Mouse (Mus musculus): Measurements from ENCODE around the gene Med15. TPM values are rescaled to one million over a fixed set of nuclear protein-coding genes. Genes with fewer than 3 reads are reported as not detected.

The Med15 gene
- polyA plus RNA-seq, 1 experiment from 2014 or later = 29.4 TPM

- DNase-seq (ENCODE audit: low spot score, missing footprints) (peak; percentile 70), ATAC-seq (ENCODE audit: low FRiP score) (no peak)
- Histone ChIP-seq H3K4me2 (no peak overlapping the region), H3K4me1 (ENCODE audit: control insufficient read depth, insufficient read depth, low read length) (no peaks in the 10 kb centered on the region), H3K27ac (ENCODE audit: low read depth, low read length) (no peak overlapping the region), H3K27me3 (ENCODE audit: control insufficient read depth, insufficient read depth, low read length) (no peaks in the 10 kb centered on the region), H3K4me3 (ENCODE audit: low read depth, low read length) (no peak overlapping the region), H3K9ac (ENCODE audit: low read length) (no peak overlapping the region), H3K36me3 (ENCODE audit: control insufficient read depth, insufficient read depth, low read length) (peaks cover 21% of the 10 kb centered on the region), H3K9me3 (ENCODE audit: control insufficient read depth, low read length) (no peaks in the 10 kb centered on the region)
- WGBS = 94% methylated on average over 6 of the region's 6 CpGs
These were observed 92.7 kb downstream of the Med15 start for GRCm38 (mm10) chr16:17639951-17640350.

DNA sequence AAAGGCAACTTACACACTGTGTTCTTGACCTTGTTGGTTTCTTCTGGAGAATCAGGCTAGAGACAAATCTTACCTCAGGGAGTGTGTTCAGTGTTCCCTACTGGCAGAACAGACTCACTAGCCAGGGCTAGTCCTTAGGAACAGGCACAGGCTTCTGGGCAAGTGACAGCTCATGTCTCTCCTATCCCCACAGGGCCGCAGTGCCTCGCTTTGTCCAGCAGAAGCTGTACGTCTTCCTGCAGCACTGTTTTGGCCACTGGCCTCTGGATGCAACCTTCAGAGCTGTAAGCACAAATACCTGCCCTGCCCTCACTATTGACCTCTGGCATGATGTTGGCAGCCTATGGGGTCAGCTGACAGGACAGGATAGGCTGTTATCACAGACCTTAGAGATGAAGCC is 93.6 kb downstream of the Med15 start:
- Histone ChIP-seq H3K27ac (ENCODE audit: low read depth, low read length) (no peak overlapping the region), H3K4me3 (ENCODE audit: low read depth, low read length) (no peak overlapping the region), H3K4me2 (no peak overlapping the region), H3K9me3 (ENCODE audit: control insufficient read depth, low read length) (no peaks in the 10 kb centered on the region), H3K9ac (ENCODE audit: low read length) (no peak overlapping the region), H3K27me3 (ENCODE audit: control insufficient read depth, insufficient read depth, low read length) (no peaks in the 10 kb centered on the region), H3K4me1 (ENCODE audit: control insufficient read depth, insufficient read depth, low read length) (no peaks in the 10 kb centered on the region), H3K36me3 (ENCODE audit: control insufficient read depth, insufficient read depth, low read length) (peaks cover 21% of the 10 kb centered on the region)
- peak; percentile 68 for DNase-seq (ENCODE audit: low spot score, missing footprints)
- 92% methylated on average over 3 of the region's 3 CpGs for WGBS
- no peak for ATAC-seq (ENCODE audit: low FRiP score)

DNA sequence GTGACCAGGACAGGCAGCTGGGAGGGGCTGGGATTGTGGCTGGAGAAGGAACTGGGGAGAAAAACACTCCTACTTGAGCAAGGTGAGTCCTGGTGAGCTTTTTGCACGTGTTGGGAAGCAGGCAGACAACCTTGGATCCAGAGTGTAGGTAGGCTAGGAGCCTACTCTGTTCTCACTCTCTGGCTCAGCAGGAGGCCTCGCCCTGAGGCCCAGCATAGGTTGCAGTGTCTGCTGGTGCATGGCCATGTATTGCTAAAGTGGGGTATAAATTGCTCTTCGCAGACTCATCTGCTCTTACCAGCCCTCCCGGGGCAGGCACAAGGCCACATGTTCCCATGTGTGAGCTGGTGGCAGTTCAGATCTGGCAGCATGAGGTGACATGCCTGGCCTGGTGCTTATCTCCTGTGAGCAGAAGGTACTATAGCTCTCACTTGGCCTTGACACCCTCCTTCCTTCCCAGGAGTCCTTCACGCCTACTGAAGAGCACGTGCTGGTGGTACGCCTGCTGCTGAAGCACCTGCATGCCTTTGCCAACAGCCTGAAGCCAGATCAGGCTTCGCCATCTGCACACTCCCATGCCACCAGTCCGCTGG is 94.6 kb downstream of the Med15 start:
- no peaks in the 10 kb centered on the region for H3K9me3 ChIP-seq (ENCODE audit: control insufficient read depth, low read length)
- WGBS = 96% methylated on average over 9 of the region's 9 CpGs
- H3K27me3 ChIP-seq (ENCODE audit: control insufficient read depth, insufficient read depth, low read length) = no peaks in the 10 kb centered on the region
- ATAC-seq (ENCODE audit: low FRiP score) (no peak), DNase-seq (ENCODE audit: low spot score, missing footprints) (peak; percentile 39)
- H3K4me2 ChIP-seq = no peak overlapping the region
- H3K4me3 ChIP-seq (ENCODE audit: low read depth, low read length) = no peak overlapping the region
- H3K9ac ChIP-seq (ENCODE audit: low read length) = no peak overlapping the region
- no peak overlapping the region for H3K27ac ChIP-seq (ENCODE audit: low read depth, low read length)
- no peaks in the 10 kb centered on the region for H3K4me1 ChIP-seq (ENCODE audit: control insufficient read depth, insufficient read depth, low read length)
- peaks cover 21% of the 10 kb centered on the region for H3K36me3 ChIP-seq (ENCODE audit: control insufficient read depth, insufficient read depth, low read length)

DNA sequence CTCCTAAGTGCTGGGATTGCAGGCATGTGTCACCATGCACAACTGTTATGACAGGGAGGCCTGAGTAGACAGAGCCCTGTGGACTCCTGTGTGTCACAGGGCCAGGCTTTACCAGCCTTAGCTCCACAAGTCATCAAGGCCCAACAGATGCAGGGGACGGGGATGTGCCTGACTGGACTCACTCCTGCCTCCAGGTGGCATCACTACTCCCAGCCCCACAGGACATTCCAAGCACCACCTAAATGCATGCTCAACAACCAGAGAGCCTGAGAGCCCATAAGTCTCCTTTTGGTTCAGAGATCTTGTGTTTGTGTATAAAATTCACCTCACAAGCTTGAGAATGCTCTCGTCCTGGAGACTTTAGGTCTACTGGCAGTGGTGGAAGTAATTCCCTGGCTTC is 95.1 kb downstream of the Med15 start:
- Histone ChIP-seq H3K9me3 (ENCODE audit: control insufficient read depth, low read length) (no peaks in the 10 kb centered on the region), H3K27ac (ENCODE audit: low read depth, low read length) (no peak overlapping the region), H3K4me1 (ENCODE audit: control insufficient read depth, insufficient read depth, low read length) (no peaks in the 10 kb centered on the region), H3K27me3 (ENCODE audit: control insufficient read depth, insufficient read depth, low read length) (no peaks in the 10 kb centered on the region), H3K4me3 (ENCODE audit: low read depth, low read length) (no peak overlapping the region), H3K9ac (ENCODE audit: low read length) (no peak overlapping the region), H3K36me3 (ENCODE audit: control insufficient read depth, insufficient read depth, low read length) (peaks cover 19% of the 10 kb centered on the region), H3K4me2 (no peak overlapping the region)
- DNase-seq (ENCODE audit: low spot score, missing footprints) (no peak), ATAC-seq (ENCODE audit: low FRiP score) (no peak)
- 90% methylated on average over 2 of the region's 2 CpGs for WGBS

GRCm38 (mm10) chr16:17636904-17637303 is 95.8 kb downstream of the Med15 start:
- no peaks in the 10 kb centered on the region for H3K27me3 ChIP-seq (ENCODE audit: control insufficient read depth, insufficient read depth, low read length)
- H3K36me3 ChIP-seq (ENCODE audit: control insufficient read depth, insufficient read depth, low read length) = peaks cover 17% of the 10 kb centered on the region
- WGBS = 91% methylated on average over 2 of the region's 2 CpGs
- H3K4me2 ChIP-seq = no peak overlapping the region
- no peak overlapping the region for H3K4me3 ChIP-seq (ENCODE audit: low read depth, low read length)
- H3K4me1 ChIP-seq (ENCODE audit: control insufficient read depth, insufficient read depth, low read length) = no peaks in the 10 kb centered on the region
- H3K9ac ChIP-seq (ENCODE audit: low read length) = no peak overlapping the region
- no peaks in the 10 kb centered on the region for H3K9me3 ChIP-seq (ENCODE audit: control insufficient read depth, low read length)
- ATAC-seq (ENCODE audit: low FRiP score) (no peak), DNase-seq (ENCODE audit: low spot score, missing footprints) (no peak)
- H3K27ac ChIP-seq (ENCODE audit: low read depth, low read length) = no peak overlapping the region

- H3K4me3 ChIP-seq (ENCODE audit: low read depth, low read length) = no peak overlapping the region
- no peaks in the 10 kb centered on the region for H3K27me3 ChIP-seq (ENCODE audit: control insufficient read depth, insufficient read depth, low read length)
- H3K27ac ChIP-seq (ENCODE audit: low read depth, low read length) = no peak overlapping the region
- H3K9me3 ChIP-seq (ENCODE audit: control insufficient read depth, low read length) = no peaks in the 10 kb centered on the region
- ATAC-seq (ENCODE audit: low FRiP score) (no peak; the same call in 1 of the 2 replicates), DNase-seq (ENCODE audit: low spot score, missing footprints) (peak; percentile 78)
- H3K36me3 ChIP-seq (ENCODE audit: control insufficient read depth, insufficient read depth, low read length) = peaks cover 12% of the 10 kb centered on the region
- H3K9ac ChIP-seq (ENCODE audit: low read length) = no peak overlapping the region
- no peak overlapping the region for H3K4me2 ChIP-seq
- WGBS = 78% methylated on average over 8 of the region's 8 CpGs
- H3K4me1 ChIP-seq (ENCODE audit: control insufficient read depth, insufficient read depth, low read length) = no peaks in the 10 kb centered on the region
These were observed 99.1 kb downstream of the Med15 start for GRCm38 (mm10) chr16:17633481-17634181.

DNA sequence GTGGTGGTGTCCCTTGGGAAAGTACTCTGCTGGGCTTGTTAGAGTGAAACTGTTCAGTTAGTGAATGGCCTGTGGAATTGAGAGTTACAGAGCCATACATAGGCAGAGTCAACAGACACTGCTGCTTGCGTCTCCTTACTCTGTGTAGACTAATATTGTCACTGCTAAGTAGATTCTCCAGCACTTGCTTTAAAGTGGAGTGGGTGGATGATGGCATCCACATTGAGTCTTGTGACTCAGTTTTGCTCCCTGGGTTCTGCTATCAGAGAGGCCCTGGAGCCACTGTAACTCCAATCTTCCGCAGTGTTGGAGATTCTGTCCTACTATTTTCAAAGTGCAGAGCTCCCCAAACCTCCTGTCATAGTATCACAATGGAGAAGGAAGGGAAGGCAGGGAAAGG is 100.1 kb downstream of the Med15 start:
- ATAC-seq (ENCODE audit: low FRiP score) = no peak
- no peak for DNase-seq (ENCODE audit: low spot score, missing footprints)
- Histone ChIP-seq H3K27ac (ENCODE audit: low read depth, low read length) (no peak overlapping the region), H3K4me1 (ENCODE audit: control insufficient read depth, insufficient read depth, low read length) (no peaks in the 10 kb centered on the region), H3K27me3 (ENCODE audit: control insufficient read depth, insufficient read depth, low read length) (no peaks in the 10 kb centered on the region), H3K36me3 (ENCODE audit: control insufficient read depth, insufficient read depth, low read length) (peaks cover 11% of the 10 kb centered on the region; the same call in 1 of the 2 replicates), H3K4me3 (ENCODE audit: low read depth, low read length) (no peak overlapping the region), H3K9me3 (ENCODE audit: control insufficient read depth, low read length) (no peaks in the 10 kb centered on the region), H3K9ac (ENCODE audit: low read length) (no peak overlapping the region), H3K4me2 (no peak overlapping the region)
- 97% methylated on average over 2 of the region's 2 CpGs for WGBS

GRCm38 (mm10) chr16:17626269-17626555 is 106.5 kb downstream of the Med15 start:
- no peaks in the 10 kb centered on the region for H3K27me3 ChIP-seq (ENCODE audit: control insufficient read depth, insufficient read depth, low read length)
- H3K36me3 ChIP-seq (ENCODE audit: control insufficient read depth, insufficient read depth, low read length) = peaks cover 15% of the 10 kb centered on the region
- H3K4me3 ChIP-seq (ENCODE audit: low read depth, low read length) = no peak overlapping the region
- H3K9me3 ChIP-seq (ENCODE audit: control insufficient read depth, low read length) = no peaks in the 10 kb centered on the region
- H3K4me2 ChIP-seq = no peak overlapping the region
- WGBS = 97% methylated on average over 5 of the region's 5 CpGs
- ATAC-seq (ENCODE audit: low FRiP score) = no peak
- H3K9ac ChIP-seq (ENCODE audit: low read length) = no peak overlapping the region
- no peak for DNase-seq (ENCODE audit: low spot score, missing footprints)
- no peaks in the 10 kb centered on the region for H3K4me1 ChIP-seq (ENCODE audit: control insufficient read depth, insufficient read depth, low read length)
- no peak overlapping the region for H3K27ac ChIP-seq (ENCODE audit: low read depth, low read length)

- 72% methylated on average over 8 of the region's 8 CpGs for WGBS
- H3K4me3 ChIP-seq (ENCODE audit: low read depth, low read length) = no peak overlapping the region
- ATAC-seq (ENCODE audit: low FRiP score) = peak; percentile 48; the same call in 1 of the 2 replicates
- no peaks in the 10 kb centered on the region for H3K9me3 ChIP-seq (ENCODE audit: control insufficient read depth, low read length)
- H3K27ac ChIP-seq (ENCODE audit: low read depth, low read length) = no peak overlapping the region
- H3K4me1 ChIP-seq (ENCODE audit: control insufficient read depth, insufficient read depth, low read length) = no peaks in the 10 kb centered on the region
- H3K36me3 ChIP-seq (ENCODE audit: control insufficient read depth, insufficient read depth, low read length) = peaks cover 15% of the 10 kb centered on the region
- H3K9ac ChIP-seq (ENCODE audit: low read length) = no peak overlapping the region
- H3K4me2 ChIP-seq = no peak overlapping the region
- no peaks in the 10 kb centered on the region for H3K27me3 ChIP-seq (ENCODE audit: control insufficient read depth, insufficient read depth, low read length)
- DNase-seq (ENCODE audit: low spot score, missing footprints) = no peak
These were observed 107.0 kb downstream of the Med15 start for GRCm38 (mm10) chr16:17625488-17626268.

All from midbrain, embryonic 11.5 days (tissue).